ENCODE assay signal across 8 mouse cellular contexts in genomic region chr1:131116430-131117011, GRCm38 (mm10). TPM values are rescaled to one million over a fixed set of nuclear protein-coding genes. Genes with fewer than 3 reads are reported as not detected.
DNase-seq lines count a peak whose midpoint lies in the region; ATAC-seq and TF ChIP-seq lines count a peak whose summit lies in the region.

No protein-coding gene starts in this region.

- TF ChIP-seq POLR2A in ES-Bruce4 (IDR thresholded peaks at IDR 0.05; ENCODE audit: insufficient read depth, low read length), result no peak

- peak; percentile 52 to 70 for DNase-seq in cerebellum, postnatal 14 days
- peak; percentile 78 to 80 for DNase-seq in layer of hippocampus, postnatal 36 days
- DNase-seq in right cerebral cortex, postnatal 25 days, result peak; percentile 80
- DNase-seq in adrenal gland, postnatal 25 days, result no peak
- DNase-seq in gastrocnemius, postnatal 4 days (ENCODE audit: low spot score in 2 of 2), result no peak

- ATAC-seq in heart, embryonic 13.5 days (ENCODE audit: extremely low read depth, insufficient number of reproducible peaks, low FRiP score, low TSS enrichment), result peak; percentile 52; the same call in 1 of the 2 replicates
- no peak for ATAC-seq in granulocyte monocyte progenitor cell, adult 5-6 weeks (replicated peaks; ENCODE audit: poor library complexity, severe bottlenecking)

- no peaks in the 10 kb centered on the region for H3K4me1 ChIP-seq in ES-Bruce4 (ENCODE audit: control insufficient read depth, insufficient read depth, low read length)
- peaks cover 71% of the 10 kb centered on the region for H3K4me1 ChIP-seq in heart, embryonic 13.5 days

- peak overlapping the region; percentile 44 for H3K4me2 ChIP-seq in heart, embryonic 13.5 days

- H3K27me3 ChIP-seq in ES-Bruce4 (ENCODE audit: control insufficient read depth, insufficient read depth, low read length, poor library complexity, severe bottlenecking), result no peaks in the 10 kb centered on the region
- H3K27me3 ChIP-seq in heart, embryonic 13.5 days (replicated peaks), result 0 out of 2 replicates have a peak, but pooled peaks cover 6% of the 10 kb centered on the region

- no peak overlapping the region for H3K27ac ChIP-seq in ES-Bruce4 (ENCODE audit: insufficient read depth, low read length)
- peak overlapping the region; percentile 97 for H3K27ac ChIP-seq in heart, embryonic 13.5 days (replicated peaks)

- 26% methylated on average over 13 of the region's 13 CpGs for whole genome bisulfite sequencing in heart, embryonic 13.5 days

- TF ChIP-seq EP300 in ES-Bruce4 (IDR thresholded peaks at IDR 0.05; ENCODE audit: insufficient read depth, low read depth, low read length), result no peak

- H3K4me3 ChIP-seq in ES-Bruce4 (ENCODE audit: low read depth, low read length), result no peak overlapping the region
- no peak overlapping the region for H3K4me3 ChIP-seq in heart, embryonic 13.5 days

- TF ChIP-seq CTCF in ES-Bruce4 (IDR thresholded peaks at IDR 0.05; ENCODE audit: low read depth, low read length), result no peak

- no peaks in the 10 kb centered on the region for H3K9me3 ChIP-seq in ES-Bruce4 (replicated peaks; ENCODE audit: control insufficient read depth, insufficient read depth, low read length, poor library complexity, severe bottlenecking)
- H3K9me3 ChIP-seq in heart, embryonic 13.5 days, result no peaks in the 10 kb centered on the region

- H3K36me3 ChIP-seq in ES-Bruce4 (ENCODE audit: control insufficient read depth, insufficient read depth, low read length, poor library complexity, severe bottlenecking), result no peaks in the 10 kb centered on the region
- H3K36me3 ChIP-seq in heart, embryonic 13.5 days, result no peaks in the 10 kb centered on the region

- peak overlapping the region; percentile 20; the same call in 1 of the 2 replicates for H3K9ac ChIP-seq in ES-Bruce4 (ENCODE audit: low read depth, poor library complexity, severe bottlenecking)
- peak overlapping the region; percentile 74 for H3K9ac ChIP-seq in heart, embryonic 13.5 days

RNA-seq across cellular contexts. Expression of gene Mapkapk2, which starts 18.9 kb away (rescaled TPM):
- 64.9 and 65.1 TPM in 2 replicates for polyA plus RNA-seq in ES-Bruce4 (2011; ENCODE audit: insufficient read depth, insufficient read length, low read depth, missing spikeins)
- polyA plus RNA-seq in heart, embryonic 13.5 days (2015; fragmentation: Nextera tagmentation; extraction: Ambion mirVana), result 60.0 and 62.0 TPM in 2 replicates
- total RNA-seq in layer of hippocampus, postnatal 36 days (2021), result 10 to 100 TPM; 26.6 to 32.4 TPM
- 212 and 254 TPM in 2 replicates for total RNA-seq in granulocyte monocyte progenitor cell, adult 5-6 weeks (2014; fragmentation: Nextera tagmentation)
- 209 and 233 TPM in 2 replicates for total RNA-seq in granulocyte monocyte progenitor cell, adult 5-6 weeks (2017)
- 134 and 159 TPM in 2 replicates for total RNA-seq in adrenal gland, postnatal 25 days (2021)
- total RNA-seq in gastrocnemius, postnatal 4 days (2021), result 100 to 1,000 TPM; 159 to 163 TPM

RNA-seq across cellular contexts. Expression of gene Dyrk3, which starts 21.6 kb away (rescaled TPM):
- polyA plus RNA-seq in ES-Bruce4 (2011; ENCODE audit: insufficient read depth, insufficient read length, low read depth, missing spikeins), result 27.3 and 27.6 TPM in 2 replicates
- 3.2 and 4.5 TPM in 2 replicates for polyA plus RNA-seq in heart, embryonic 13.5 days (2015; fragmentation: Nextera tagmentation; extraction: Ambion mirVana)
- 10 to 100 TPM; 19.6 to 19.9 TPM for total RNA-seq in layer of hippocampus, postnatal 36 days (2021)
- 6.1 and 6.2 TPM in 2 replicates for total RNA-seq in granulocyte monocyte progenitor cell, adult 5-6 weeks (2014; fragmentation: Nextera tagmentation)
- 4.1 and 6.3 TPM in 2 replicates for total RNA-seq in granulocyte monocyte progenitor cell, adult 5-6 weeks (2017)
- 4.9 and 5.4 TPM in 2 replicates for total RNA-seq in adrenal gland, postnatal 25 days (2021)
- under 1 TPM; 0.17 to 0.29 TPM for total RNA-seq in gastrocnemius, postnatal 4 days (2021)

RNA-seq across cellular contexts. Expression of gene Eif2d, which starts 36.5 kb away (rescaled TPM):
- 96.5 and 99.1 TPM in 2 replicates for polyA plus RNA-seq in ES-Bruce4 (2011; ENCODE audit: insufficient read depth, insufficient read length, low read depth, missing spikeins)
- polyA plus RNA-seq in heart, embryonic 13.5 days (2015; fragmentation: Nextera tagmentation; extraction: Ambion mirVana), result 41.1 and 47.1 TPM in 2 replicates
- total RNA-seq in layer of hippocampus, postnatal 36 days (2021), result 10 to 100 TPM; 36.6 to 41.2 TPM
- 43.3 and 44.9 TPM in 2 replicates for total RNA-seq in granulocyte monocyte progenitor cell, adult 5-6 weeks (2014; fragmentation: Nextera tagmentation)
- 17.1 and 25.6 TPM in 2 replicates for total RNA-seq in granulocyte monocyte progenitor cell, adult 5-6 weeks (2017)
- 46.7 and 48.9 TPM in 2 replicates for total RNA-seq in adrenal gland, postnatal 25 days (2021)
- total RNA-seq in gastrocnemius, postnatal 4 days (2021), result 10 to 100 TPM; 25.3 to 27.2 TPM

Comparison
In these comparisons a context has a peak if more than half of its experiments do, and no peak if none do; other contexts are left out.
1. DNase-seq: peak in cerebellum, postnatal 14 days (2 of 2), layer of hippocampus, postnatal 36 days (2 of 2) and right cerebral cortex, postnatal 25 days (single experiment); none in adrenal gland, postnatal 25 days (single experiment) and gastrocnemius, postnatal 4 days (0 of 2).